Mouse (Mus musculus): ENCODE measurements at regions not wholly inside any gene's neighbourhood (a gene's known extent, or its start where the extent isn't known, plus 50 kb on each side); places are given as distances from the start of the nearest gene placed in this dataset.

DNA sequence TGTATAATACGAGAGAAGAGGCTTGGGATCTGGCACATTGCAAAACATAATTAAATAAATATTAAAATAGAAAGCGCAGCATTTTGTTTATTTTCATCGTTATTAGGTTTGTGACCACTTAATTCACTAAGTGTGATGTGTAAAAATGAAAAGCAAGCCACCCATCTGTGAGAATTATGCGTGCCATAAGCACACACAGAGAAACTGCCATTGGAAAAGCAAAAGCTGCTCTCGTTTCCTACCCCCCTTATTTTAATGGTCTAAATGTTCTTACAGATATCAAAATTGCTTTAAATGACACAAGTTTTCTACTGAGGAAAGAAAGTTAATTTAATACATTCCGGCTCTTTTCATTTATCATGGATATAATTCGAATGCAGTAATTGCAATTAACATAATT, 2780.8 kb upstream of the Gm7489 start:
- TF ChIP-seq CTCF (IDR thresholded peaks at IDR 0.05; ENCODE audit: low read depth, low read length) (no peak), GATA1 (IDR thresholded peaks at IDR 0.05; ENCODE audit: borderline replicate concordance, low read length) (no peak), TAL1 (conservative IDR thresholded peaks at IDR 0.05; ENCODE audit: low read depth, low read length) (no peak), POLR2AphosphoS5 (IDR thresholded peaks at IDR 0.05; ENCODE audit: insufficient replicate concordance, low read depth, low read length) (no peak), GATA2 (IDR thresholded peaks at IDR 0.05; ENCODE audit: borderline replicate concordance, low read depth, low read length) (no peak)
